Mouse (Mus musculus): ENCODE results near the gene Cdc42ep3. TPM values are rescaled to one million over a fixed set of nuclear protein-coding genes. Genes with fewer than 3 reads are reported as not detected.

Gene Cdc42ep3
- polyA plus RNA-seq, 2 experiments from 2014 or later: 31.4 to 31.8 TPM

- ATAC-seq: no peak
Measured at GRCm38 (mm10) chr17:79343334-79343946, 11.5 kb downstream of the Cdc42ep3 start.

- ATAC-seq: no peak
Measured at GRCm38 (mm10) chr17:79342639-79343333, 12.1 kb downstream of the Cdc42ep3 start.

DNA sequence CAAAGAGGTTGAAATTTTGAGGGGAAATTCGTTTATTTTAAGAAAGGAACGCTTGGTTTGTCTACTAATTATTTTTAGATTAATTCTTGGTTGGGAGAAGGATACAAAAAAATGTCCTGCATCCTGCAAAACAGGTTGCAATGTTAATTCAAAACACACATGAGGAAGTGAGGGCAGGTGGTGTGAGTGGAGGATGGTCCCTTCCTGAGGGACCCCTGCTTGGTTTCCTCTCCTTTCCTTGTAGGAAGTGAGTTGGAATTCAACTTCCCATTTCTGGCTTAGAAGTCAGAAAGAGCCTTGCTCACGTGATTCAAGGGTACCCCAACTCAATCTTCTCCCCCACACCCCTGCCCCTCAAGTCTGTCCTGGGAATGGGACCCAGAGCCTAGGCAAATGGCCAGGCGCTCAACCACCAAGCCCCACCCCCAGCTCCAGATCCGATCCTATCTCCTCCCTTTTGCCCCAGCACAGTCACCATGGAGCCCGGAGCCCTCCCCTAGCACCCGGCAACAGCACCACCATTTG, 12.9 kb downstream of the Cdc42ep3 start:
- ATAC-seq: no peak

DNA sequence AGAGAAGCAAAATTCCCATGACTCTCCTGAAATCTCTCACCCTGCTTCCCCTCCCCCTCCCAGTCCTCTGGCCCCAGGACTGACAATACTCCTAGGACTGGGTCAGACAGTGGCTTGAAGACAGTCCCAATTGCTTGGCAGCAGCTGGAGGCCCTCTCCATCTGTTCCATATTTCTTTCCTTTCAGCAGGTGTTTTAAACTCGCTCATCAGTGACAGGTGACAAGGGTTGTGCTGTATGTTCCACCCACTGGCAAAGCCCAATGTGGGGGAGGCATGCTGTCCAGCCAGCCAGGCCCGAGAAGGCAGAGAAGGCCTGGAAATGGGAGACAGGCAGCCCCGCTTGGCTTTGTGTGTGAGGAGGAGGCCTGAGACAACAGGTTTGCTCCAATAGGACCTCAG, 17.4 kb downstream of the Cdc42ep3 start:
- no peak for ATAC-seq

DNA sequence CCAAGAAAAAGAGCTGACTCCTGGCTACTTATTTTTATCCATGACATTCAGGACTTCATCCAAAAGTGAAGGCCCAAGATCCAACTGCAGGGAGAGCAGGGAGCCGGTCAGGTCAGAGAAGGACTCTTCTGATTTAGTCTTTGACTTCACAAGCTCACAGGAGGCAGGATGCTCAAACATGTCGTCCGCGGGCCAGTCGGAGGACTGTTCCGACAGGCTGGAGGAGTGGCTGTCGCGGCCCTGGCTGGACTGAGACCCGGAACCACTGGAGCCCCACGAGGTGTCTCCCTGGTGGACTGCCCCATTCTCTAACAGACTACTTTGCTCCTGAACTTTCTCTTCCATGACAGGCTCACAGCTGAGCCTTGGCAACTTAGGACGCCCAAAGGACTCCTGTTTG, 20.2 kb downstream of the Cdc42ep3 start:
- no peak for ATAC-seq

- no peak for ATAC-seq
Measured at GRCm38 (mm10) chr17:79333650-79334049, 21.2 kb downstream of the Cdc42ep3 start.

- ATAC-seq: no peak
Measured at GRCm38 (mm10) chr17:79332864-79333263, 22.0 kb downstream of the Cdc42ep3 start.

DNA sequence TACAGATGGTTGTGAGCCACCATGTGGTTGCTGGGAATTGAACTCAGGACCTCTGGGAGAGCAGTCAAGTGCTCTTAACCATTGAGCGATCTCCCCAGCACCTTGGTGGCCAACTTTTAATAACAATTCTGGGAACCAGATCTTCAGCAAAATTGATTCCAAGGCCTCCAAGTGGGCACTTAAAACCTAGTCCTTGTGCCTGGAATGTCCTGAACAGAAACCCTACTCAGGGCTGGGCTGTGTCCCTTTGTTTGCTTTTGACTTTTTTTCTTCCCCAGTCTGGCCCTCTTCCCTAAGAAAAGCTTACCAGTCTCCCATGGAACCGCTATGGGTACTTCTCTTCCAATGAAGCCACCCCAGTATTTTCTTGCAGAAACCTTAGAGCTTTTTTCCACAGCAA, 24.5 kb downstream of the Cdc42ep3 start:
- no peak for ATAC-seq

- ATAC-seq: no peak
Measured at GRCm38 (mm10) chr17:79326868-79327376, 28.0 kb downstream of the Cdc42ep3 start.

DNA sequence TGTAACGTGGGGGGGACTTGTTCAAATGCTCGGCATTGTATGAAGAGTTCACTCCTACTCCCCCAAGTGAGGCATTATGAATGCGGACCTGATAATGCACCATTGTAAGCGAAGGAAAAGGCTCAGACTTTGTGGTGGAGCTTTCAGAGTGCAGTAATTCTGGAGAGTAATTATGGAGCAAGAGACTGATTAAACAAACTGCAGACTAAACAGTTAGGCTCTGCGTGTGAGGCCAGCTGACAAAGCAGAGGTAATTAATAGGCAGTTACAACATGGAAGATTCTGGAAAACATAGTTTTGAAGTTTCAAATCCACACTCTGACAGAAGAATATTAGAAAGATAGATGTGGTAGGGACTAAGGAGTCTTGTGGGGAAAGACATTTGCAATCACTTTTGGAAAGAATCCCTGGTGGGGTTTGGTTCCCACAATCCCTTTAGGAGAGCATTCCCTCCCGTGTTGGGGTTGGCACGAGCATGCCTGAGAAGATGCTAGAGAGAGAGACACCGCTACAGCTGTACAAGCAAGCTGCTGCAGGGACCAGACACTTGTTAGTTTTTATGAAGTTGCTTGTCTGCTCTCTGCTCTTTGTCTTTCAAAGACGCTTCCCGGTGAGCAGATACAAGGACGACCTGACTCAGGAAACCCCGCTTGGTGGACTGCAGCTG, 37.7 kb downstream of the Cdc42ep3 start:
- ATAC-seq: no peak

DNA sequence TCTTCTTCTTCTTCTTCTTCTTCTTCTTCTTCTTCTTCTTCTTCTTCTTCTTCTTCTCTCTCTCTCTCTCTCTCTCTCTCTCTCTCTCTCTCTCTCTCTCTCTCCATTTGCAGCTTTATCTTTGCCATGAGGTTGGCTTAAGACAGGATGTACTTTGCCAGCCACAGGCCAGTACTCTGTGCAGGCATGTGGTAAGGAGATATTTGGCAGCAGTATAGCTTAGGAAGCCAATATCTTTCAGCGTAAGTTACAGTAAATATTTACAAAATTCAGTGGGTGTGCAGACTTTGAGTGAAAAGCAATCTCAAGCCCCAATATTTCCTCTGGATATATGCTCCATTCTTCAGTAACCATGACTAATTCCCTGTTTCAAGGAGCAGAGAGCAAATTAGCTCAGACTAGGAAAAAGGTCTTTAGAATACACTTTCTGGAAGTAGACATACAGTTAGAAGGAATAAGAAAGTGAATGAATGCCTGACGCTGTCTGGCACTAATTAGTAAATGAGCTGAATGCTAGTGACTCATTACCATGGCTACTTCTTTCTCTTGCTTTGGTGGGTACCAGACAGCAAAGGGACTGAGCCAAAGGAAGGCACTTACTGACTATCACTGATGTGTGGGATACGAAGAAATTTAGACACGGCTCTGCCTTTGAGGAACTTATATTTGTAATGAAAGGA, 39.3 kb downstream of the Cdc42ep3 start:
- no peak for ATAC-seq

- ATAC-seq: no peak
Measured at GRCm38 (mm10) chr17:79310465-79310864, 44.4 kb downstream of the Cdc42ep3 start.

GRCm38 (mm10) chr17:79309506-79309905, 45.4 kb downstream of the Cdc42ep3 start:
- no peak for ATAC-seq

DNA sequence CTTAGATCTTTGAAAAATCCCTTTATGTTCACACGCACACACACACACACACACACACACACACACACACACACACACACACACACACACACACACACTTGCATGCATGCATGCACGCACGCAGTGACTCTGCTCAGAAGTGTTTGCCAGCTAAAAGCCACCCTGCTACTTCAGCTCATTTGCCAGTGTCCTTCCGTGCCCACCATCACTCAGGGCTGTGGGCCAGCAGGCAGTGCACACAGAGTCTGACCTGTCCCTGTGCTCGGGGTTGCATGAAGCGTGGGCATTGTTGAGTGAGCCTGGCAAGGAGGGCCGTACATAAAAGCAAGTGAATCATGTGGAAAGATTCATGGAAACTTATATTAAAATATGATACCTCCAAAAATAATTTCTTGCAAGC, 49.2 kb downstream of the Cdc42ep3 start:
- no peak for ATAC-seq

DNA sequence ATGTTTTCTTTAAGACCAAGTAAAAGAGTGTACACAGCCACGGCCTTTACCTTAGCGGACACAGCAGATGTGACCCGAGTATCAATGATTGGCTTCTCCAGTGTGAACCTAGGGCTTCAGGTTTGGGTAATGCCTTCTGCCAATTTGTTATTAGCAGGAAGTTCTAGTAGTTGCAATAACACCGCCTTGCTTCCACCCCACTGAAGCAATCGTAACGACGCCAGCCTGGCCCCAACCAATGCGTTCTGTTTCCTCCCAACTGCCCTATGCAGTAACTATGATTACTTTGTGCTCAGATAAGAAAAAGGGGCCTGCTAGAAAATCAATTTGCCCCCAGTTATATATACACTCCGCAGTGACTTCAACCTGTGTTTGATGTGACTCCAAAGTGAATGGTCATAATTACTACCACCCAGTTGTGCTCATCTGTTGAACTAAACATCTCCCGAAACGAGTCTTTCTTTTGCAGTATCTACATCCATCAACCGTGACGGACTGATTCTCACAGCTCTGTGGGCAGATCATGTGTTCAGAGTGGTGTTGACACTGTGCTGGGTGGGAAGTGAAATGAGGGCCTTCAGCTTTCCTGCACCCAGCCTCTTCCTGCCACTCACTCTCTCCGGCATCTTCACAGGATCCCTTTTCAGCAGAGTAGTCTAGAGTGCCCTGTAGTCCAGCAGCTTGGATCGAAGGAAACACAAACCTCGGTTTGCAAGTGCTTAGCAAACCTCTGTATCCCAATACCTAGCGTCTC, 51.0 kb downstream of the Cdc42ep3 start:
- no peak for ATAC-seq

- ATAC-seq: no peak
Measured at GRCm38 (mm10) chr17:79303238-79303637, 51.7 kb downstream of the Cdc42ep3 start.

DNA sequence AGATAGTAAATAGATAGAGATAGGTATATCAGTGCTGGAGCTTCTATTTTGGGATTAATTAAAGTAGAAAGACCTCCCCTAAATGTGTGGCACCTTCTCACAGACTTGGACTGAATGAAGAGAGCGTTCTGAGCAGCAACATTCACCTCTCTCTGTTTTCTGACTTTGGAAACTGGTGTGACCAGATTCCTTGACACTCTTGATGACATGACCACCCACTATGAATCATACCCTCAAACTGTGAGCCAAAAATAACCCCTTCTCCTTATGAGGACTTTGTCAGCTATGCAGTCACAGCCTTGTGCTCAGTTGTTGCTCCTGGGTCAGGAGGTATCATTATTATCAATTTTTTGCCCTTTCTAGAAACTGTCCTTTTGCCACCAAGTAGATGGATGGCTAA, 55.0 kb downstream of the Cdc42ep3 start:
- ATAC-seq: no peak

GRCm38 (mm10) chr17:79298968-79299367, 55.9 kb downstream of the Cdc42ep3 start:
- no peak for ATAC-seq

- ATAC-seq: no peak
Measured at GRCm38 (mm10) chr17:79295926-79296325, 59.0 kb downstream of the Cdc42ep3 start.

DNA sequence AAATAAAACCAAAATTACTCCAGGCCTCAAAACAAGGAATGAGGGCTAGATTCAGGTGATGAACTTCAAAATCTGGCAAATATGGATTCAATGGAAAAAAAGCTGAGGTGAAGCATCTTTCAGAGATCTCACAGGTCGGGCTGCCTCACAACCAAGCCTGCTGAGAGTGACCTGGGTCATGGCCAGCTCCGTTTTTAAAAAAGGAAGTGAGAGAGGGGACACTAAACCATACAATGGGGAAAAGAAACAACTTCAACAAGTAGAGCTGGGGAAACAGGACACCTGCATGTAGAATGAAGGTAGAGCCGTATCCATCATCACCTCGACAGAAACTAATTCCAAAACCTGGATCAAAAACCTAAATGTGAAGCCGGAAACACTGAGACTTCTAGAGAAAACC, 63.2 kb downstream of the Cdc42ep3 start:
- no peak for ATAC-seq

DNA sequence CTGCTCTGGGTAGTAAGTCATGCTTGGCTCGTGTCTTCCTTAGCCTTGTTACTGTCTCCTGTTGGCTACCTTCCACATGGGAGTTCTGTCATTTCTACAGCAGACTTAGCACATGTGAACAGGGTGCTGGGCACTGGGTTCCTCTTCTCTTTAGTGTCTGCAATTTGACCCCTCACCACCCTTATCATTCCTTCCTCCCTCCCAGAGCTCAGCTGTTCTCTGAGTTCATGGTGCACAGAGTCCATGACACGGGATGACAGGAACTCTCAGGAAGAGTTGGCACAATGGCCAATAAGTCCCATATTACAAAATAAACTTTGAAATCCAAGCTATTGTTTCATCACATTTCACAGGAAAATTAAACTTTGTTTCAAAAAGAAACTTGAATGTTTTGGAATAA, 64.2 kb downstream of the Cdc42ep3 start:
- no peak for ATAC-seq

GRCm38 (mm10) chr17:79287302-79287701, 67.6 kb downstream of the Cdc42ep3 start:
- ATAC-seq: no peak

Measured in activated CD4-positive, CD25-positive, alpha-beta regulatory T cell, adult 4 months (primary cell).